Mouse (Mus musculus) CD4-positive, CD25-positive, alpha-beta regulatory T cell, adult 2 months (primary cell): ENCODE data around the gene Gm19426.
A peak's percentile ranks its signal among the peaks of the same experiment; 100 is the strongest.

Experiments
- DNase-seq: peaks from one replicate; pipeline ENCODE4 v3.0.0-alpha.2; 2012; ENCODE audit warnings: low read depth, low spot score

Gm19426 gene

DNA sequence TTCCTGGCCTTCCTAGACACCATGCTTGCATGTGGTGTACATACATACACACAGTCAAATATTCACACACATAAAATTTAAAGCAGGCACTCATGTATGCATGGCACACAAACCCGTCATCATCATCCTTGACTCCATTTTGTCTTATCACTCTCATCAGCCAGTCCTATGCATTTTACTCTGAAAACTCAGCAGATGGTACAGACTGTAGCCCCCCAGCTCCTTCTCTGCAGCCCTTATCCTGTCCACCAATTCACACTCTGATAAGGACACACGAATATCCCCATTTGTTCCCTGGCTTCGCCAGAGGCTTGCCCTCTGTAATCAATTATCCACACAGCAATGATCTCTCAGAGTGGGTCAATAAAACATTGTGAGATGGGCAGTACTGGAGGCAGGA, 22.3 kb downstream of the Gm19426 start:
- no peak for DNase-seq

DNA sequence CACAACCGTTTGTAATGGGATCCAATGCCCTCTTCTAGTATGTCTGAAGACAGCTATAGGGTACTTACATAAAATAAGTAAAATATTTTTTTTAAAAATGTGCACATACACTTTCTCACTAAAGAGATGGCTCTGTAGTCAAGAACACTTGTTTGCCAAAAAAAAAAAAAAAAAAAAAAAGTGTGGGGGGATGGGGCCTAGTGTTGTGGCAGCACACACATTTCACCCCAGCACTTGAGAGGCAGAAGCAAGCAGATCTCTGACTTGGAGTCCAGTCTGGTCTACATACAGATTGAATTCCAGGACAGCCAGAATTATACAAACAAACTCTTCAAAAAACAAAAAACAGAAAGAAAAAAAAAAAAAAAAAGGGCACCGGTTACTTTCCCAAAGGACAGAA, 22.7 kb downstream of the Gm19426 start:
- no peak for DNase-seq

DNA sequence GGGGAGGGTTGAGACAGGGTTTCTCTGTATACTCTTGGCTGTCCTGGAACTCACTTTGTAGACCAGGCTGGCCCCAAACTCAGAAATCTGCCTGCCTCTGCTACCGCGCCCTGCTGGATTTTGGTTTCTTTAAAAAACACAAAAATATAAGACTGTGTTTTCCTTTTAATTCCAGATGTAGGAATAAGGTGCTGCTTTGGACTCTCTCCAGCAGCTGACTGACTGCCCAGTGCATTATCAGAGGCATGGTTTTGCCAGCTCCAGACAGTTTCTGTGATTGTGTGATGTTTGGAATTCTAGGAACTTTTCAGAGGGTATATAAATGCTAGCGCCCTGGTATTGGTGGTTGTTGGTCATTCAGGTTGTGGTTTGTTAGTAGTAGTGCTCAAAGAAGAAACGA, 26.1 kb downstream of the Gm19426 start:
- DNase-seq, result no peak

DNA sequence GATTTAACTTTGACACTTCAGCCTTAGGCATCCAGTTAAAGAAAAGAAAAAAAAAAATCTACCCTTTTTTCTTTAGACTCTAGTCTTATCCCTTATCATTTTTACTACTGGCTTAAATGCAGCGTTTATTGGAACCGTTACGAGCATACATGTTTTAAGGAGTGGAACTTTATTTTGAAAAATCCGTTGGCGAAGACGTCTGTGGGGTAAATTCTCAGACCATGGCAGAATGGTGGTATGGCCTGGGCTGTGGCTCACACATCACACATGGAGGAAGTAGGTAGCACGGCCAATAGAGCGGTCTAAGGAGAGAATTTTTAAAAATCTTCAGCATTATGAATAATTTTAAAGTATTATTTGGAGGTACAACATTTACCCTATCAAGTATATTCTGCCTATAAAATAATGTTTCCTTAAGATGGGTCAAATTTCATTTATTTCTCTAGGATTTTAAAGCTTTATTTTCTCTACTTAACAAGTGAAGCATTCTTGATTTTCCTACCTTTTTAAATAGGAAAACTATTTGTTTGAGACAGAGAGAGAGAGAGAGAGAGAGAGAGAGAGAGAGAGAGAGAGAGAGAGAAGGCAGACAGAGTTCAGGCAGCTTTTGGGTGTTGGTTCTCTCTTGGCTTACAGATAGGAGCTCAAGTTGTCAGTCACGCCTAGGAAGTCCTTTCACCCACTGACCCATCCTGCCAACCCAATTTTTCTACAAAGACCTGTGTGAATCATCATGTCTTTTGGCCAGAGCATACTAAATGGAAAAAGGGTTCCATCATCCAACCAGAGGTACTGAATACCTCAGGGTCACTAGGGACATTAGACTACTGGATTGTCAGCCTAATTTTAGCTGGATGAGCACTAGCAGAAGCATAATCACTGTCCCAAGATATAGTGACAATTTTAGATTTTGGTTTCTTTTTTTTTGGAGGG, 26.8 kb downstream of the Gm19426 start:
- peak; percentile 17 for DNase-seq

DNA sequence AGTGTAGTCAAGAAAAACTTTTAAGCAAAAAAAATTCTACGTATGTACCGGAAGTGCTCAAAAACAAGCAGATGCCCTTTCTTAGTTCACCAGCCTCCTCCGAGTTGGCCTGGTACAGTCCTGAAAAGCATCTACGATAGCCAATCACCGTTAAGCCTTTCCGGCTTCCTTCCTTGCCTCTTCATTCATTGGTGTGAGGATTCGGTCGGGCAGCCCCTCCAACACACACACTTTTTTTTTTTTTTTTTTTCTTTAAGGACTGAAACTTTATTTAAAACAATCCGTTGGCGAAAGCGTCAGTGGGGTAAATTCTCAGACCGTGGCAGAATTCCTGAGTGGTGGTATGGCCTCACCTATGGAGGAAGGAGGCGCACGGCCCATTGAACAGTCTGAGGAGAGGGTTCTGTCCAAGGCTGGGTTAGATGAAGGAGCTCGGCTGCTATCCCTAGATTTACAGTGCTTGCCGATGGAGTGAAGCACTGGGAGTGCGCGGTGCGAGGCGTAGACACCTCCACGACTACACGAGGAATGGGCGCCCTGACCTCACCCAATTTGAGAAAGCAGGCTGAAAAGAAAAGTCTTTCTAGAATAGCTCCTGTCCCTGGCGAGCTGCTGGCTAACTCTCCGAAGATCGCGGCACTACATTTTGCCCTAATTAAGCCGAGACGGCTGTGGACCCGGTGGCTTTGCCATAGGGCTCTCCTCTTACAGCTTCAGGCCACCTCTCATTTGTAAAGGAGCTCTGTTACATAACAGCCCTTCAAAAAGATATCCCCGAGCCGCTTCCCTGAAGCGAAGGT, 27.7 kb downstream of the Gm19426 start:
- DNase-seq, result peak; percentile 95

DNA sequence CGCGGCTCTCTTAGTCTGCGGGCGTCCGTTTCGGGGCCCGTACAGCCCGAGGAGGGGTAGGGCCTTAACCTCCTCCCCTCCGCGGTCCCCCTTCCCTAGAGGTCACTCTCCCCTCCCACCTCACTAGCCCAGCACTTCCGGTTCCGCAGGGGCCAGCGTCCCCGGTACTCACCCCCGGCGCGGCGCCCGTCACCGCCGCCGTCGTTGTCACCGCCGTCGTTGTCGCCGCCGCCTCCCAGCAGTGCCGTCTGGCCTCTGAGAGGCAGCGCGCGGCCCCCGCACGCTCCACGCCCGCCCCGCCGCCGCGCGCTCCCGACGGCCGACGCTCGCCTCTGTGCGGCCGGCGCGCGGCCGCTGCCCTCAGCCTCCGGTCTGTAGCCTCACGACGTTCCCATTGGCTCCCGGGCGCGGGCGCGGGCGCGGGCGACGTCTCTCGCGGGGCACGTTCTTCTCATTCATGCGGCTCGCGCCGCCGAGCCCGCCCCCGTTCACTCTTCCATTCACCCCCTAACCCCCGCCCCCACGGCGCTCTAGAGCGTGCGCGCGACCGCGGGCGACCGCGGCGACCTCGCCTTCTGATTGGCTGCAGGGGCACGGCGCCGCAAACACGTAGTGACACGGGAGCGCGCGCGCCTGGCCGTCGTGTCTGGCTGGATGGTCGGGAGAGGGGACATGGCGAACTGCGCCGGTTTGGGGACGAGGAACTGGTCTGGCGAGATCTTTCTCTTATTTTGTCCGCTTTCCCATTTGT, 28.5 kb downstream of the Gm19426 start, which contains the start of gene Zdhhc5:
Zdhhc5 (minus strand) TSS at position 370 of the 751 bp plus-strand sequence.
- DNase-seq, result peak; percentile 99

DNA sequence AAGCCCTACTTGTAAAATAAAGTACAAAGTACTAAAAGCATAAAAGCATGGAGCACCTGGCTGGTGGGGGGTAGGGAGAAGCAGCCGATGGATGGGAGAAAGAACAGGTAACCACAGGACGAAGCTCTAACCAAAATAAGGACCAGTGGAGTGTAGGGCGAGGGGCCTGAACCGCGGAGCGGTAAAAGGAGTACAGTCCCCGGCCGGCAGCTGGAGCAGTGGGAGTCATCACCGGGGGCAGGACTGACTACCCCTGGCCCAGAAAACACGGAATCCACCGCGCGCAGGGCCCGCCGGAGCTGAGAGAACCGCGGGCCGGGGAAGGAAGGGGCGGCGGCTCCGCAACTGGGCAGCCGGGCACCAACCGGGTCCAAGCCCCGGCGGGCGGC, 29.0 kb downstream of the Gm19426 start:
- DNase-seq, result no peak

DNA sequence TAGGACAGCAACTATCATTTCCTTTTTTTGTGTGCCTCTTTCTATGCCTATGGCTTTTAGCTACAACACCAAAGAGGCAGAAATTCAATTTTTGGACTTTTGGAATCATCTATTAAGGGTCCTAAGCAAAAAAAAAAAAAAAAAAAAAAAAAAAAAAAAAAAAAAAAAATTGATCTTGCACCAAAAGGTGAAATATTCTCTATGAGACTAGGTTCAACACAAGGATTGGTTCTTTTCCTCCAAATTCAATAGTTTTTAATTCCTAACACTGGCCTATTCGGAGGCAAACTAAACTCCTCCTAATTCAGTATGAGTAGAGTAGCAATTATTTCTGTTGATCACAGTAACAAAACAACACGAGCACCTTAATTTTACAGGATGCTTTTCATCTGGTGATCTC, 31.6 kb downstream of the Gm19426 start:
- no peak for DNase-seq

DNA sequence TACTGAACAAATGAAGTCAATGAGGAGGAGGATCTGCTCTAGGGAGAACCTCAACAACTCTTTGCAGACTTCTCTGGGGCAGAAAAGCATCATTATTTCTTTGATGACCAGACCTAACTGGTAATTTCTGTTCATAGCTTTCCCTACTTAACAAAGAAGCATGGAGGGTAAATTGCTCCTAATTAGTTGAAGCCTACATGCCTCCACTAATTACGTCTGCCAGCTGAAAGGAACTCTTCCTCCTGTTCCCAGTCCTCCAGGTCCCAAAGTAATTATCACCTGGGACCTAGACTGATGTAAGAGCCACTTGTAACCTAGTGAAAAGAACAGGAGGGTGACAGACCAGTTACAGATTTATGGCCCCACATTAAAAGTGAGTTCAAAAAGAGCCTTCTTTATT, 35.9 kb downstream of the Gm19426 start:
- DNase-seq, result no peak

DNA sequence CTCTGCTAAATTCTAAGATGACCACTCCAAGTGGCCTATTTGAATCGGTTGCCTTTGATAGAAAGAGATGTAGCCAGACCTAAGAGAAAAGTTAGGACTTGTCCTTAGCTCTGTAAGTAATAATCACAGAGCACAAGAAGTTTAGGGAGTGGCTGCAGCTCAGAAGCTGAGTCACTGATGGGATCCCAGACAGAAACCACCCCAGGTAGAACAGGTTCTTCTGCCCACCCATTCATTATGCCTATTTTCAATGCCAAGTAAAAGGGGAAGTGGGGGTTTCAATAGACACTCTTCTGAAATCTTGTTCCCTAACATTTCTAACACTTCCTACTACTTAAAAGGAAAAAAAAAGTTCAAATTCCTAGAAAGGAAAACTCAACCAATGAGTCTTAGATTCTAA, 38.2 kb downstream of the Gm19426 start:
- DNase-seq, result no peak

DNA sequence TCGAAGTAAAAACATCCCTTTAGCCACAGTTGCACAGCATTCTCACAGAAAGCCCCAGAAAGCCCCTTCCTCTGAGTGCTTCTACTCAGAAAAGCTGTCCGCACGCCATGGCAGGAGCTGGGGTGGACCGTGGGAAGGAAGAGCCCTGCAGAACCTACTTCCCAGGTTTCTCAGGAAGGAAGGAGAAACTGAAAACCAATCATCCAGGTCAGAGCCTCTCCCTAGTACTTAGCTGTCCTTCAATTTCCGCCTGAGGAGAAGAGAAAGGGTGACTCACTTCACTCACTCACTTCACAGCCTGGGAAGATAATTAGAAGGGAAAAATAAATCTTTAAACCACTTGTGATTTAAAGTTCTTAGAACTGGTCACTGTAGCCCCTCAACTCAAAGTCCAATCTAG, 39.1 kb downstream of the Gm19426 start:
- DNase-seq, result no peak

DNA sequence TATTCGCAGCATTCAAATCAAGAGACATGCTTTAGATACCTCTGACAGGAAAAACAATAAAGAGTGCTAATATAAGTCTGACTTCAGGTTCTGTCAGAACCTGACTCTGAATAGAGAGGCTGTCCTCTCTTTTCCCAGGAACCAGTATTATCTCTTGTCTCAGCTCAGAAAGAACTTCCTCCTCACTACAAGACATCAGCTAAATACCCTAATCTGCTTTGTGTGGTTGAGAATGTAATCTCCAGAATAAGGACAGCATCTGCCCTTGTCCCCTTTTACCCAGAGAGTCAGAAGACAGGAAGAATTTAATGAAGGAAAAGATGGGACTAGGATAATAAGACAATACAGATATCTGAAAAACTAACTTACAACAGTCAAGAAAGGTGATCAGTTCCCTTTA, 40.0 kb downstream of the Gm19426 start:
- DNase-seq, result no peak

DNA sequence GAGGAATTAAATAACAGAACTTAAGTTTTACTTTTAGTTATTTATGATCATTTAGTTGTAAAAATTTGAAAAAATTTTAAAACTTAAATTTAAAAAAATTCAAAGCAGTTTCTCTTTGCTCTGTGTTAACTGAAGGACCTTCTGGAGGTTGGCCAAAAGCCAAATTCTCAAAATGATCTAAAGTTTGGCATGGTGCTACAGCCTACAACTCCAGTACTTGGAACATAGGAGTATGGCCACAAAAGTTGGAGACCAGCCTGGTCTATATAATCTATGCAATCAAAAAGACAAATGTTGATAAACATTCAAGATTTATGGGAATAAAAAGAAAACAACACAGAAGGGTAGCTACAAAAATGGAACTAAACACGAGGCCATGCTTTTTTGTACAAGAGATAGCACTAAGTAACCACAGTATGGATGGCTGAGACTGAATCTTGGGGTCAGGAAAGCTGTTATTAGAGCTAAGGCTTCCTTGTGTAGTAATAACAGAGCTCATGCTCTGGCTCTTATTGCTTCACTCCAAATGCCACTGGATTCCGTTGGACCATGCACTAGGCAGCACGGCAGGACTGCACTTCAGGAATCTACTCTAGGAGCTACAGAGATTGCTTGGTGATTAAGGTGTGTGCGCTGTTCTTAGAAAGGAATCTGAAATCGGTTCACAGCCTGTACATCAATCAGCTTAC, 48.3 kb downstream of the Gm19426 start:
- no peak for DNase-seq
